Mouse (Mus musculus) lung, embryonic 15.5 days (tissue): ENCODE results near the gene Pom121. TPM values are rescaled to one million over a fixed set of nuclear protein-coding genes. Genes with fewer than 3 reads are reported as not detected.

Source experiments
- ATAC-seq: fragments of 200-750 bp; cut with Nextera tagmentation; 2 replicates; pipeline ENCODE4 v1.8.0; 2017; ENCODE audit warnings: moderate number of reproducible peaks, borderline replicate concordance; ENCODE audit not compliant: low FRiP score, low TSS enrichment; ENCODE audit errors: extremely low read depth
- H3K27ac ChIP-seq: fragments of 300-500 bp; sonication (generic); 2 replicates; pipeline ENCODE4 v1.5.1; 2015; ENCODE audit warnings: moderate library complexity, mild to moderate bottlenecking, inconsistent platforms
- H3K27me3 ChIP-seq: fragments of 300-500 bp; sonication (generic); 2 replicates; pipeline ENCODE4 v1.6.1; 2015; ENCODE audit warnings: inconsistent platforms
- H3K36me3 ChIP-seq: fragments of 300-500 bp; sonication (generic); 2 replicates; pipeline ENCODE4 v1.6.1; 2015; ENCODE audit warnings: inconsistent platforms
- H3K4me1 ChIP-seq: fragments of 300-500 bp; sonication (generic); 2 replicates; pipeline ENCODE4 v1.6.1; 2015; ENCODE audit warnings: inconsistent platforms
- H3K4me2 ChIP-seq: fragments of 300-500 bp; sonication (generic); 2 replicates; pipeline ENCODE4 v1.6.1; 2015; ENCODE audit warnings: inconsistent platforms, mild to moderate bottlenecking, moderate library complexity
- H3K4me3 ChIP-seq: fragments of 300-500 bp; sonication (generic); 2 replicates; pipeline ENCODE4 v1.5.1; 2015; ENCODE audit warnings: mild to moderate bottlenecking, inconsistent platforms
- H3K9ac ChIP-seq: fragments of 300-500 bp; sonication (generic); 2 replicates; pipeline ENCODE4 v1.6.1; 2015; ENCODE audit warnings: inconsistent platforms
- H3K9me3 ChIP-seq: fragments of 300-500 bp; sonication (generic); 2 replicates; pipeline ENCODE4 v1.6.1; 2016; ENCODE audit warnings: inconsistent platforms
- WGBS: fragments of 180-500 bp; shearing (Covaris S2); methylation state at CpG from one replicate; pipeline ENCODE4 v1.1.7; 2015; 5-methylcytosine and 5-hydroxymethylcytosine counted together
- microRNA-seq: library from miRNA; unstranded; fragments of <30 nt; microRNA quantifications from one replicate; pipeline ENCODE4, GENCODE M21; 2016
- polyA plus RNA-seq: library from polyadenylated mRNA; unstranded; fragments of >200 nt; fragmentation: Nextera tagmentation; extraction: Ambion mirVana; gene quantifications from 2 replicates; pipeline ENCODE4 v1.2.1, GENCODE M21; 2015

Pom121 gene
- polyA plus RNA-seq, 1 experiment from 2014 or later = 12.8 TPM

- no peaks in the 10 kb centered on the region for H3K36me3 ChIP-seq
- no peak overlapping the region for H3K4me3 ChIP-seq
- no peaks in the 10 kb centered on the region for H3K9me3 ChIP-seq
- H3K4me2 ChIP-seq = no peak overlapping the region
- ATAC-seq = no peak
- no peak overlapping the region for H3K9ac ChIP-seq
- 26% methylated on average over 3 of the region's 3 CpGs for WGBS
- no peaks in the 10 kb centered on the region for H3K27me3 ChIP-seq
- no peak overlapping the region for H3K27ac ChIP-seq
- H3K4me1 ChIP-seq = no peaks in the 10 kb centered on the region
Observed at GRCm38 (mm10) chr5:135337575-135337974, 56.8 kb downstream of the Pom121 start.

GRCm38 (mm10) chr5:135331161-135331560 is 63.2 kb downstream of the Pom121 start:
- no peaks in the 10 kb centered on the region for H3K36me3 ChIP-seq
- no peak overlapping the region for H3K9ac ChIP-seq
- H3K4me2 ChIP-seq = no peak overlapping the region
- no peak for ATAC-seq
- no peaks in the 10 kb centered on the region for H3K4me1 ChIP-seq
- WGBS = 81% methylated on average over 6 of the region's 6 CpGs
- H3K27me3 ChIP-seq = no peaks in the 10 kb centered on the region
- H3K9me3 ChIP-seq = no peaks in the 10 kb centered on the region
- H3K27ac ChIP-seq = no peak overlapping the region
- no peak overlapping the region for H3K4me3 ChIP-seq

- ATAC-seq = no peak
- Histone ChIP-seq H3K4me1 (no peaks in the 10 kb centered on the region), H3K4me3 (no peak overlapping the region), H3K27ac (no peak overlapping the region), H3K9ac (no peak overlapping the region), H3K9me3 (no peaks in the 10 kb centered on the region), H3K27me3 (no peaks in the 10 kb centered on the region), H3K36me3 (no peaks in the 10 kb centered on the region), H3K4me2 (no peak overlapping the region)
- 82% methylated on average over 5 of the region's 5 CpGs for WGBS
Observed at GRCm38 (mm10) chr5:135330201-135330600, 64.1 kb downstream of the Pom121 start.

GRCm38 (mm10) chr5:135329471-135329870 is 64.9 kb downstream of the Pom121 start:
- Histone ChIP-seq H3K27ac (no peak overlapping the region), H3K27me3 (no peaks in the 10 kb centered on the region)
- WGBS = 80% methylated on average over 4 of the region's 4 CpGs

More at GRCm38 (mm10) chr5:135329471-135329870, 64.9 kb downstream of the Pom121 start:
- no peak overlapping the region for H3K4me2 ChIP-seq
- H3K4me3 ChIP-seq = no peak overlapping the region
- no peaks in the 10 kb centered on the region for H3K36me3 ChIP-seq
- H3K9ac ChIP-seq = no peak overlapping the region
- H3K4me1 ChIP-seq = no peaks in the 10 kb centered on the region
- ATAC-seq = no peak
- H3K9me3 ChIP-seq = no peaks in the 10 kb centered on the region

Small RNAs within 50 kb of the gene (microRNA-seq; reads per million reads assigned to microRNA genes)
- 0.56 reads per million for gene Mir7033

Other genes with a start within 250 kb of the Pom121 start
- 21.4 and 21.7 TPM in 2 replicates for gene Tbl2, start 244.9 kb downstream of the Pom121 start, polyA plus RNA-seq
- gene Bcl7b, start 226.3 kb downstream of the Pom121 start, polyA plus RNA-seq = 48.7 and 49.2 TPM in 2 replicates
- gene Baz1b, start 207.3 kb downstream of the Pom121 start, polyA plus RNA-seq = 47.5 and 47.9 TPM in 2 replicates
- gene Fzd9, start 143.3 kb downstream of the Pom121 start, polyA plus RNA-seq = 0.61 and 1.1 TPM in 2 replicates
- not detected in 2 replicates for gene Fkbp6, start 44.5 kb downstream of the Pom121 start, polyA plus RNA-seq
- not detected in 2 replicates for gene Trim50, start 41.3 kb downstream of the Pom121 start, polyA plus RNA-seq
- gene Nsun5, start 24.6 kb downstream of the Pom121 start, polyA plus RNA-seq = 34.8 and 37.5 TPM in 2 replicates
- 30.6 and 33.7 TPM in 2 replicates for gene Hip1, start 150.6 kb upstream of the Pom121 start, polyA plus RNA-seq
- gene Ccl26, start 169.0 kb upstream of the Pom121 start, polyA plus RNA-seq = not detected in 2 replicates
- gene Ccl24, start 178.5 kb upstream of the Pom121 start, polyA plus RNA-seq = 1.9 and 4.0 TPM in 2 replicates
- gene Rhbdd2, start 238.1 kb upstream of the Pom121 start, polyA plus RNA-seq = 33.8 and 42.7 TPM in 2 replicates